Mouse (Mus musculus) WW6 (cell line): ENCODE results near the gene Dnajb14.
"Not testable (repeated sequence)": the region's sequence is repeated elsewhere in the genome, so short reads cannot be mapped to it uniquely, and the experiment has no call there.

ENCODE experiments used
- DNase-seq: peaks from one replicate; pipeline ENCODE4 v3.0.0-alpha.2; 2013; ENCODE audit warnings: low read depth, low spot score

The Dnajb14 gene

GRCm38 (mm10) chr3:137917694-137918171 is 50.3 kb downstream of the Dnajb14 start:
- DNase-seq, result no peak

- peak; percentile 68 for DNase-seq
These were observed 50.9 kb downstream of the Dnajb14 start, which contains the start of gene Lamtor3 for GRCm38 (mm10) chr3:137918172-137918931. Gene Lamtor3, plus strand, starts transcription at chr3:137918506.

GRCm38 (mm10) chr3:137918932-137919311 is 51.4 kb downstream of the Dnajb14 start:
- DNase-seq, result no peak

GRCm38 (mm10) chr3:137919398-137919797 is 51.9 kb downstream of the Dnajb14 start:
- DNase-seq, result no peak

- no peak for DNase-seq
These were observed 53.1 kb downstream of the Dnajb14 start for GRCm38 (mm10) chr3:137920594-137920993.

- DNase-seq, result no peak
These were observed 59.5 kb downstream of the Dnajb14 start for GRCm38 (mm10) chr3:137927010-137927409.

- no peak for DNase-seq
These were observed 62.5 kb downstream of the Dnajb14 start for GRCm38 (mm10) chr3:137929940-137930339.

- DNase-seq, result no peak
These were observed 65.3 kb downstream of the Dnajb14 start for GRCm38 (mm10) chr3:137932748-137933147.

- DNase-seq, result no peak
These were observed 66.5 kb downstream of the Dnajb14 start for GRCm38 (mm10) chr3:137933986-137934385.

- no peak for DNase-seq
These were observed 68.4 kb downstream of the Dnajb14 start for GRCm38 (mm10) chr3:137935570-137936525.

GRCm38 (mm10) chr3:137936541-137936940 is 69.1 kb downstream of the Dnajb14 start:
- DNase-seq, result no peak

GRCm38 (mm10) chr3:137938608-137939007 is 71.1 kb downstream of the Dnajb14 start:
- peak; percentile 60 for DNase-seq

- DNase-seq, result no peak
These were observed 73.3 kb downstream of the Dnajb14 start for GRCm38 (mm10) chr3:137940757-137941156.

- DNase-seq, result no peak
These were observed 74.1 kb downstream of the Dnajb14 start for GRCm38 (mm10) chr3:137941555-137941954.

GRCm38 (mm10) chr3:137942098-137942622 is 74.7 kb downstream of the Dnajb14 start:
- no peak for DNase-seq

- no peak for DNase-seq
These were observed 76.3 kb downstream of the Dnajb14 start for GRCm38 (mm10) chr3:137943737-137944154.

- no peak for DNase-seq
These were observed 79.4 kb downstream of the Dnajb14 start for GRCm38 (mm10) chr3:137946827-137947226.

- DNase-seq, result no peak
These were observed 80.0 kb downstream of the Dnajb14 start for GRCm38 (mm10) chr3:137947525-137947924.

GRCm38 (mm10) chr3:137950191-137950885 is 82.9 kb downstream of the Dnajb14 start:
- DNase-seq, result no peak

GRCm38 (mm10) chr3:137951302-137951701 is 83.8 kb downstream of the Dnajb14 start:
- not testable (repeated sequence) for DNase-seq

GRCm38 (mm10) chr3:137951819-137952218 is 84.3 kb downstream of the Dnajb14 start:
- no peak for DNase-seq
